19 mouse cellular contexts compared by ENCODE assay signal in genomic region chr2:163909604-163910003, GRCm38 (mm10). TPM values are rescaled to one million over a fixed set of nuclear protein-coding genes. Genes with fewer than 3 reads are reported as not detected.
"Had no signal": no experiment of that assay in that cellular context is flagged by ENCODE, and none has a peak within 500 bp of the region (broad histone marks: within the 10 kb centered on the region; RNA-seq: fewer than 3 reads in every experiment).

No protein-coding gene starts in this region.

- DNase-seq: gastrocnemius, postnatal 14 days; gastrocnemius, postnatal 36 days; heart, adult 11 months; heart, adult 2 months; heart, postnatal 14 days; heart, postnatal 36 days; kidney, adult 11 months; kidney, adult 2 months; kidney, adult 9 months; kidney, postnatal 14 days; kidney, postnatal 36 days; layer of hippocampus, adult 9-11 months; layer of hippocampus, postnatal 36 days; left cerebral cortex, postnatal 4 days had no signal

RNA-seq across cellular contexts. Expression of gene Rims4, which starts 8.9 kb away (rescaled TPM):
- total RNA-seq: hematopoietic stem cell, adult 5-6 weeks had no signal

RNA-seq across cellular contexts. Expression of gene Kcnk15, which starts 56.2 kb away (rescaled TPM):
- total RNA-seq: gastrocnemius, adult 8-10 months; gastrocnemius, postnatal 14 days; gastrocnemius, postnatal 36 days; heart, adult 2 months; heart, postnatal 14 days; heart, postnatal 36 days; hematopoietic stem cell, adult 5-6 weeks; layer of hippocampus, adult 8-10 months; layer of hippocampus, postnatal 36 days; left cerebral cortex, postnatal 10 days; left cerebral cortex, postnatal 4 days; liver, adult 2 months had no signal
